Mouse (Mus musculus): ENCODE results near the gene Prkag2. TPM values are rescaled to one million over a fixed set of nuclear protein-coding genes. Genes with fewer than 3 reads are reported as not detected.

Prkag2 gene
- polyA plus RNA-seq, 1 experiment from 2014 or later: 97.6 TPM

DNA sequence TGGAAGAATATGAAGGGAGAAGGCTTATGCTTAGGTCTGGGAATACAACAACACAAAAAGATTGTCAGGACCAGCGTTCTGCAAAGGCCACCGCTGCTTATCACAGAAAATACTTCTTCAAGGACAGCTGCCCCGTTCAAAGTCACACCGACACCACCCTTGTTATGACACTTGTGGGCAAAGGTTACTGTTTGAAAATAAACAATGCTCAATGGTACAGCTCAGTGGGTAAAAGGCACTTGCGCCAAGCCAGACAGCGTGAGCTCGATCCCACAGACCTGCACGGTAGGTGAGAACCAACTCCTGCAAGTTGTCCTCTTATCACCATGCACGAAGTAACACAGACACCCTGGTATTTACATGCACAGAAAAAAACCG lies 120.5 kb downstream of the Prkag2 start:
- Histone ChIP-seq H3K36me3 (ENCODE audit: control insufficient read depth, insufficient read depth, low read length) (no peaks in the 10 kb centered on the region), H3K27ac (replicated peaks; ENCODE audit: low read depth, low read length) (no peak overlapping the region), H3K9me3 (ENCODE audit: control insufficient read depth, low read length) (no peaks in the 10 kb centered on the region), H3K4me3 (replicated peaks; ENCODE audit: low read depth, low read length) (no peak overlapping the region), H3K4me1 (ENCODE audit: control insufficient read depth, insufficient read depth, low read length) (no peaks in the 10 kb centered on the region), H3K27me3 (ENCODE audit: control insufficient read depth, insufficient read depth, low read length) (no peaks in the 10 kb centered on the region), H3K4me2 (ENCODE audit: low read length) (no peak overlapping the region), H3K9ac (replicated peaks; ENCODE audit: low read length) (no peak overlapping the region)
- WGBS: 86% methylated on average over 10 of the region's 10 CpGs
- DNase-seq: no peak
- no peak for ATAC-seq (ENCODE audit: low FRiP score, low TSS enrichment)

DNA sequence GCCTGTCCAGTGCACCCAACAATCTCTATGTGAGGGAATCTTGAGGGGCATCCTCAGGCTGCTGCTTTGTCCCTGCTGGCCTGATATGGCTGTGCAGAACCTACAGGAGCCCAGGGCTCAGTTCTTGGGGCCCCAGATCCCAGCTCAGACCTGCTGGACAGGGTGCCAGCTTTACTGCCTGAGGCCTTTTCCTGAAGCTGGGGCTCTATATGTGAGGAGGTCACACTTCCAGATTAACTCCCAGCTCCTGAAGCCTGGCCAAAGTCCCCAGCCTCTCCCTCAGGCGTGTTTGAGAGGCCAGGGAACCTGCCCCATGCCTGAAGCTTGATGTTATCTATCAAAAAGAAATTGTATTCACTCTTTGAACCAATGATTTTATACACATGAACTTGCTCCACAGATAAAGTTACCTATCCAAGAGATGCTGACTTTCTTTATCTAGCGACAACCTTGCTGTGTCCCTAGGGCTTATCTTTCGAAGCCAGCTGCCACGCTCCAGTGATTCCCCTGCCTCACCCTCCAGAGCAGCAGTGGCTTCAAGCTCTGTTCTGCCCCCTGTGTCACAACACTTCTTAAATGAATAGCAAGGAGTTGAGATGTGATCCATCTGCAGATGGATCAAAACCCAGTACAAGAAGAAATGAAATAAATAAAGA lies 121.0 kb downstream of the Prkag2 start:
- no peak for ATAC-seq (ENCODE audit: low FRiP score, low TSS enrichment)
- Histone ChIP-seq H3K4me1 (ENCODE audit: control insufficient read depth, insufficient read depth, low read length) (no peaks in the 10 kb centered on the region), H3K9me3 (ENCODE audit: control insufficient read depth, low read length) (no peaks in the 10 kb centered on the region), H3K27ac (replicated peaks; ENCODE audit: low read depth, low read length) (no peak overlapping the region), H3K36me3 (ENCODE audit: control insufficient read depth, insufficient read depth, low read length) (no peaks in the 10 kb centered on the region), H3K9ac (replicated peaks; ENCODE audit: low read length) (no peak overlapping the region), H3K27me3 (ENCODE audit: control insufficient read depth, insufficient read depth, low read length) (no peaks in the 10 kb centered on the region), H3K4me2 (ENCODE audit: low read length) (no peak overlapping the region), H3K4me3 (replicated peaks; ENCODE audit: low read depth, low read length) (no peak overlapping the region)
- 16% methylated on average over 4 of the region's 4 CpGs for WGBS
- peak; percentile 13 for DNase-seq

DNA sequence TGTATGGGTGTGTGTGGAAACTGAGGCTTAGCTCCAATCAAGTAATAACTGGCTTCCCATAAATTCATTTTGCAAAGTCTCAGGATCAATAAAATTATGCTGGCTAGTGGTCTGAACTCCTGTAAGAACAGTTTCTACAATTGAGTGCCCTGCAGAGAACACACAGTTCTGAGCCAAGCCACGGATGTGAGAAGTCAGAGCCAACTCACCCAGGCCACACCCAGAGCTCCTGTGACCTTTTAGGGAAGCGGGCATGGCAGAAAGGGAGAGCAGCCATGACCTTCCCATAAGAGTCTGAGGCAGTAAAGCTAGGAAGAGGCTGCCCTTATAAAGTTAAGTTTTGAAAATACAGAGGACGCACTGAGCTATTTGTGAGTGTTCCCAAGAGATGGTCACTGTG lies 123.5 kb downstream of the Prkag2 start:
- Histone ChIP-seq H3K36me3 (ENCODE audit: control insufficient read depth, insufficient read depth, low read length) (no peaks in the 10 kb centered on the region), H3K27ac (replicated peaks; ENCODE audit: low read depth, low read length) (no peak overlapping the region), H3K9ac (replicated peaks; ENCODE audit: low read length) (no peak overlapping the region), H3K4me3 (replicated peaks; ENCODE audit: low read depth, low read length) (no peak overlapping the region), H3K9me3 (ENCODE audit: control insufficient read depth, low read length) (no peaks in the 10 kb centered on the region), H3K4me2 (ENCODE audit: low read length) (no peak overlapping the region), H3K4me1 (ENCODE audit: control insufficient read depth, insufficient read depth, low read length) (no peaks in the 10 kb centered on the region), H3K27me3 (ENCODE audit: control insufficient read depth, insufficient read depth, low read length) (no peaks in the 10 kb centered on the region)
- 74% methylated on average over 3 of the region's 3 CpGs for WGBS
- no peak for DNase-seq
- no peak for ATAC-seq (ENCODE audit: low FRiP score, low TSS enrichment)

DNA sequence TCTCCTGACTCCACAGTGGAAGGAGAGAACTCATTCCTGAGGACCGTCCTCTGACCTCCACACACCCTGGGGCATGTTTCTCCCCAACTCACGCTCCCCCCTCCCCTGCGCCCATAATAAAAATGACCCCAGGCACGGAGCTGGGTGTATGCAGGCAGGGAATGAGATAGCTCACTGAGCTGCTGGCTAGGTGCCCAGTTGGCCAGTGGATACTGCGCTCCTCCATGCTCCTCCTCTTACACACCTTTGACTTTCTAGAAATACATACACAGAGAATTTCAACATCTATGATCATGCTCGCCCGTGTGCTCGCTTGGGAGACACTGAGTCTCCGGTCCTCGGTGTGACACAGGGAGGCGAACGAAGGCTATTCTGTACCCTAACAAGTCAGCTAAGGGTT lies 124.2 kb downstream of the Prkag2 start:
- no peaks in the 10 kb centered on the region for H3K36me3 ChIP-seq (ENCODE audit: control insufficient read depth, insufficient read depth, low read length)
- DNase-seq (no peak), ATAC-seq (ENCODE audit: low FRiP score, low TSS enrichment) (no peak)
- H3K9ac ChIP-seq (replicated peaks; ENCODE audit: low read length): no peak overlapping the region
- no peaks in the 10 kb centered on the region for H3K9me3 ChIP-seq (ENCODE audit: control insufficient read depth, low read length)
- WGBS: 59% methylated on average over 12 of the region's 12 CpGs
- no peaks in the 10 kb centered on the region for H3K27me3 ChIP-seq (ENCODE audit: control insufficient read depth, insufficient read depth, low read length)
- H3K4me2 ChIP-seq (ENCODE audit: low read length): no peak overlapping the region
- no peaks in the 10 kb centered on the region for H3K4me1 ChIP-seq (ENCODE audit: control insufficient read depth, insufficient read depth, low read length)
- H3K27ac ChIP-seq (replicated peaks; ENCODE audit: low read depth, low read length): no peak overlapping the region
- no peak overlapping the region for H3K4me3 ChIP-seq (replicated peaks; ENCODE audit: low read depth, low read length)

DNA sequence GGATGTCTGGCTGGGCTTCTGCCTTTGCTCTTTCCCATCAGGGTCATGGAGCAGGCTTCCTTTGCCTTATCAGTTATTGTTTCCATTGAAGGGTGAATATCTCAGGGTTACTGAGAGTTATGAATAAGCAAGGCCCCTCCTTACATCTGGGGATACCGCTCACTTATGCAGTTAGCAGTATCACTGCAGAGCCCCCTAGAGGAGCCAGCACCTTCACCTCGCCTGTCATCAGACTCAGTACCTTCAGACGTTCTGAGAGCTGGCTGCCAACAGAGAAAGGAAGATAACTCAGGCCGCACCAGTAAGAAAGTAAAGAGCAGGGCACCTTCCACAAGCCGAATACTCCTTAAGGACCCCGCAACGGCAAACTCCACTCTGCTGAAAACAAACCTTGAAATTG lies 125.3 kb downstream of the Prkag2 start:
- no peak overlapping the region for H3K4me2 ChIP-seq (ENCODE audit: low read length)
- H3K9me3 ChIP-seq (ENCODE audit: control insufficient read depth, low read length): no peaks in the 10 kb centered on the region
- DNase-seq (no peak), ATAC-seq (ENCODE audit: low FRiP score, low TSS enrichment) (no peak)
- no peaks in the 10 kb centered on the region for H3K4me1 ChIP-seq (ENCODE audit: control insufficient read depth, insufficient read depth, low read length)
- 77% methylated on average over 7 of the region's 7 CpGs for WGBS
- H3K36me3 ChIP-seq (ENCODE audit: control insufficient read depth, insufficient read depth, low read length): no peaks in the 10 kb centered on the region
- no peaks in the 10 kb centered on the region for H3K27me3 ChIP-seq (ENCODE audit: control insufficient read depth, insufficient read depth, low read length)
- H3K9ac ChIP-seq (replicated peaks; ENCODE audit: low read length): no peak overlapping the region
- H3K4me3 ChIP-seq (replicated peaks; ENCODE audit: low read depth, low read length): no peak overlapping the region
- no peak overlapping the region for H3K27ac ChIP-seq (replicated peaks; ENCODE audit: low read depth, low read length)

DNA sequence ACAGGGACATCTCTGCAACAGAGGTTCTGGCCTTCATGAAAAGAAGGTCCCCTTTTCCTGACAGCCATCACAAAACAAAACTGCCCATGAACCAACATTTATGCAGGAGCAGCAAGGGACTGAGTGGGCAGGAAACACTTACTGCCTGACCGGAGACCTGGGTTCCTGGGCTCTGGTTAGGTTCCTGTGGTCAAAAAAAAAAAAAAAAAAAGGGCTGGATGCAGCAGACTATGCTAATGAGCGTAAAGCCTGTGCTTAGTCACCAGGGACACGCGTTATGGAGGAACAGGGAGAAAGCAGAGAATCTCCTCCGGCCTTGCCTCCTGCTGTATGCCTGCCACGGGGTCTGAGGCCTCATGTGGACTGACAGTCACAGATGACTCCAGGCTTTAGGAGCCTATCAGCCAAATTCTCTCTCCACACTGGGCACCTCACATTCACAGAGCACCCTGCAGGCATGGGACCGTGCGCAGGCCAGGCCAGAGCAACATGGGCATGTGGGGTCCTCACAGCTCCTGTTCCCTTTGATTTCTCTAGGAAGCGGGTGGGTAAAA lies 126.7 kb downstream of the Prkag2 start:
- H3K4me3 ChIP-seq (replicated peaks; ENCODE audit: low read depth, low read length): no peak overlapping the region
- H3K36me3 ChIP-seq (ENCODE audit: control insufficient read depth, insufficient read depth, low read length): no peaks in the 10 kb centered on the region
- 63% methylated on average over 9 of the region's 9 CpGs for WGBS
- ATAC-seq (ENCODE audit: low FRiP score, low TSS enrichment): no peak
- H3K4me2 ChIP-seq (ENCODE audit: low read length): no peak overlapping the region
- no peaks in the 10 kb centered on the region for H3K9me3 ChIP-seq (ENCODE audit: control insufficient read depth, low read length)
- no peak overlapping the region for H3K9ac ChIP-seq (replicated peaks; ENCODE audit: low read length)
- no peak for DNase-seq
- peaks cover 1% of the 10 kb centered on the region; the same call in 1 of the 2 replicates for H3K4me1 ChIP-seq (ENCODE audit: control insufficient read depth, insufficient read depth, low read length)
- no peak overlapping the region for H3K27ac ChIP-seq (replicated peaks; ENCODE audit: low read depth, low read length)
- H3K27me3 ChIP-seq (ENCODE audit: control insufficient read depth, insufficient read depth, low read length): no peaks in the 10 kb centered on the region

DNA sequence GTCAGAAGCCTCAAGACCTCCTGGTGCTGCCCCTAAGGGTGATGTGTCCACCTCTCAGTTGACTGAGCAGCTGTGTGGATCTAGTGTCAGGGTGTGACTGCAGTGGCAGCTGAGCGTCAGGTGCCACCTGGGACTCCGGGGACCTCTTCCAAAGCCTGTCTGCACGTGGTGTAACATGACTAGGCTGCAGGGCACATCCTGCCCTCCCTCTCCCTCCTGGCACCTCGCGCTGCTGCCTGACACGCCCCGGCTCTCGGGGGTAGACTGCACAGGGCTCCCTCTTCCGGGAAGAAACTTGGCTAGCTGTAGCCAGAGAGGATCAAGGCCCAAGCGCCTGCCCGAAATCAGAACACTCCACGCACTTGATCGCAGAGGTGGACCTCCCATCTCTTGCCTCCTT lies 127.2 kb downstream of the Prkag2 start:
- ATAC-seq (ENCODE audit: low FRiP score, low TSS enrichment) (no peak), DNase-seq (no peak)
- H3K9me3 ChIP-seq (ENCODE audit: control insufficient read depth, low read length): no peaks in the 10 kb centered on the region
- H3K9ac ChIP-seq (replicated peaks; ENCODE audit: low read length): no peak overlapping the region
- no peak overlapping the region for H3K4me3 ChIP-seq (replicated peaks; ENCODE audit: low read depth, low read length)
- H3K4me1 ChIP-seq (ENCODE audit: control insufficient read depth, insufficient read depth, low read length): peaks cover 6% of the 10 kb centered on the region; the same call in 1 of the 2 replicates
- no peaks in the 10 kb centered on the region for H3K27me3 ChIP-seq (ENCODE audit: control insufficient read depth, insufficient read depth, low read length)
- H3K4me2 ChIP-seq (ENCODE audit: low read length): no peak overlapping the region
- WGBS: 71% methylated on average over 13 of the region's 13 CpGs
- no peak overlapping the region for H3K27ac ChIP-seq (replicated peaks; ENCODE audit: low read depth, low read length)
- no peaks in the 10 kb centered on the region for H3K36me3 ChIP-seq (ENCODE audit: control insufficient read depth, insufficient read depth, low read length)

DNA sequence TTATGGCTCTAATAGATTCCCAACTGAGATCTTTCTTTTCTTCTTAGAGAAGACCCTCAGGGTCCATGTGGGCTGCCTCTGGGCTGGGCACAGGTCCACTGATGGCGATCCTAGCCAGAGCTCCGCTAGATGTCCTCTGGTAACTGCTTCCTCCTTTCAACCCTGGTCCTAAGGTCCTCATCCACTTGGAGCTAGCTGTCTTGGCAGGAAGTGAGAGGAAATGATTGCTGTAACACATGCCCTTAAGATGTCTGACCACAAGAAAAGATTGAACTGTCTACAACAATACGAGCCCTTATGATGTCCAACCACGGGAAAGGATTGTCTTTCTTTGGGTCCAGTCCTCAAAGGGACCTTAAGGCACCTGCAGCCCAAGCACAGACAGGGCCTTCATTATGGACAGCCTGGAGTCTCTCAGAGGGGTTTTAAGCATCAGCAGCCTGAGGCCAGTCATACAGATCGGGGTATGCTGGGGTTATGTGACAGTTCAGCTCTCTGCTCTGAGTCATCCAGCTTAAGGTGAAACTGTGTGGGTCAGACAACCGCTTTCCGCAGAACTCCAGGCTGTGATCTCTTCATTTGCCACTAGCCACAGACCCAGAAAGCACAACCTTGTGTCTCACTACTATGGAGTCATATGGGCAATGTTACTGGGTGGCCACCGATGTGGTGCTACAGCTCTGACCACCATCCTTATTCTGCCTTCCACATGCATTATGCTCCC lies 129.7 kb downstream of the Prkag2 start:
- ATAC-seq (ENCODE audit: low FRiP score, low TSS enrichment) (no peak), DNase-seq (no peak)
- no peak overlapping the region for H3K4me2 ChIP-seq (ENCODE audit: low read length)
- peaks cover 7% of the 10 kb centered on the region; the same call in 1 of the 2 replicates for H3K4me1 ChIP-seq (ENCODE audit: control insufficient read depth, insufficient read depth, low read length)
- H3K9ac ChIP-seq (replicated peaks; ENCODE audit: low read length): no peak overlapping the region
- H3K9me3 ChIP-seq (ENCODE audit: control insufficient read depth, low read length): no peaks in the 10 kb centered on the region
- 92% methylated on average over 8 of the region's 8 CpGs for WGBS
- H3K4me3 ChIP-seq (replicated peaks; ENCODE audit: low read depth, low read length): no peak overlapping the region
- no peaks in the 10 kb centered on the region for H3K36me3 ChIP-seq (ENCODE audit: control insufficient read depth, insufficient read depth, low read length)
- no peaks in the 10 kb centered on the region for H3K27me3 ChIP-seq (ENCODE audit: control insufficient read depth, insufficient read depth, low read length)
- no peak overlapping the region for H3K27ac ChIP-seq (replicated peaks; ENCODE audit: low read depth, low read length)

Data from midbrain, embryonic 14.5 days (tissue).